Mouse (Mus musculus) right cerebral cortex, postnatal 4 days (tissue): ENCODE measurements around the gene Sh2b3.
A peak's percentile ranks its signal among the peaks of the same experiment; 100 is the strongest.

ENCODE experiments used
- DNase-seq: peaks from one replicate; pipeline ENCODE4 v3.0.0-alpha.2; 2022

Gene Sh2b3

GRCm38 (mm10) chr5:121843138-121843905, 5.9 kb upstream of the Sh2b3 start:
- DNase-seq: no peak

GRCm38 (mm10) chr5:121842665-121843118, 5.2 kb upstream of the Sh2b3 start:
- peak; percentile 88 for DNase-seq

- DNase-seq: no peak
Measured at GRCm38 (mm10) chr5:121841973-121842372, 4.5 kb upstream of the Sh2b3 start.

- no peak for DNase-seq
Measured at GRCm38 (mm10) chr5:121841516-121841915, 4.1 kb upstream of the Sh2b3 start.

GRCm38 (mm10) chr5:121839128-121839473, 1.7 kb upstream of the Sh2b3 start:
- DNase-seq: no peak

- no peak for DNase-seq
Measured at GRCm38 (mm10) chr5:121838341-121839127, 1.1 kb upstream of the Sh2b3 start.

GRCm38 (mm10) chr5:121836692-121837415, 592 bp downstream of the Sh2b3 start:
- peak; percentile 79 for DNase-seq

GRCm38 (mm10) chr5:121835949-121836691, 1.3 kb downstream of the Sh2b3 start:
- no peak for DNase-seq

GRCm38 (mm10) chr5:121834991-121835747, 2.3 kb downstream of the Sh2b3 start:
- no peak for DNase-seq

- DNase-seq: no peak
Measured at GRCm38 (mm10) chr5:121834241-121834606, 3.2 kb downstream of the Sh2b3 start.

- no peak for DNase-seq
Measured at GRCm38 (mm10) chr5:121833572-121834240, 3.7 kb downstream of the Sh2b3 start.

GRCm38 (mm10) chr5:121833159-121833558, 4.3 kb downstream of the Sh2b3 start:
- no peak for DNase-seq

GRCm38 (mm10) chr5:121832376-121833155, 4.9 kb downstream of the Sh2b3 start:
- DNase-seq: no peak

- no peak for DNase-seq
Measured at GRCm38 (mm10) chr5:121831002-121831601, 6.3 kb downstream of the Sh2b3 start.

- peak; percentile 49 for DNase-seq
Measured at GRCm38 (mm10) chr5:121828491-121829432, 8.7 kb downstream of the Sh2b3 start.

- DNase-seq: no peak
Measured at GRCm38 (mm10) chr5:121827876-121828275, 9.6 kb downstream of the Sh2b3 start.

GRCm38 (mm10) chr5:121825606-121826005, 11.8 kb downstream of the Sh2b3 start:
- DNase-seq: no peak

GRCm38 (mm10) chr5:121824121-121824520, 13.3 kb downstream of the Sh2b3 start:
- DNase-seq: no peak

GRCm38 (mm10) chr5:121823668-121824067, 13.8 kb downstream of the Sh2b3 start:
- DNase-seq: no peak
